Mouse (Mus musculus) left cerebral cortex, adult 2 months (tissue): ENCODE data around the gene Clps. TPM values are rescaled to one million over a fixed set of nuclear protein-coding genes. Genes with fewer than 3 reads are reported as not detected.
"Not testable (repeated sequence)": the region's sequence is repeated elsewhere in the genome, so short reads cannot be mapped to it uniquely, and the experiment has no call there.

ENCODE experiments used
- DNase-seq, 2 experiments: peaks; one replicate each; pipeline ENCODE4 v3.0.0; 2021 to 2022; ENCODE audit warnings: low spot score in 2 of 2, mixed read lengths in 1 of 2; ENCODE audit errors: extremely low spot score in 1 of 2
- H3K27ac ChIP-seq: fragments of 200-600 bp; 2 replicates; pipeline ENCODE4 v1.8.1; 2022
- H3K4me3 ChIP-seq: fragments of 200-600 bp; 2 replicates; pipeline ENCODE4 v1.8.1; 2022
- CTCF ChIP-seq: fragments of 200-600 bp; IDR thresholded peaks from 2 replicates; pipeline ENCODE4 v1.8.1; 2022; ENCODE audit warnings: antibody characterized with exemption, mild to moderate bottlenecking, moderate library complexity
- intact Hi-C: fragments of 180-260 bp; cut with DNase I; formaldehyde crosslinking; loops from one replicate; pipeline ENCODE4 v1.15.1; 2025
- total RNA-seq, 2 experiments: library from RNA; stranded (reverse); gene quantifications; 2 replicates each; pipeline ENCODE4 v1.2.3; 2021

Clps gene
- total RNA-seq, 2 experiments from 2014 or later = not detected

GRCm38 (mm10) chr17:28575244-28576125, 14.9 kb upstream of the Clps start, which contains the start of gene Lhfpl5:
Gene Lhfpl5, plus strand, starts transcription at chr17:28575641.
- intact Hi-C loops = no loop called here
- Histone ChIP-seq H3K27ac (no peak within 1 kb of the TSS), H3K4me3 (peak within 1 kb of the TSS; percentile 23)
- no peak for TF ChIP-seq CTCF
- DNase-seq = peak in 1 of 2 experiments; percentile 24

- TF ChIP-seq CTCF = no peak
- DNase-seq = no peak
- Histone ChIP-seq H3K27ac (no peak overlapping the region), H3K4me3 (no peak overlapping the region)
- intact Hi-C loops = no loop called here
These were observed 12.4 kb upstream of the Clps start for GRCm38 (mm10) chr17:28572941-28573340.

GRCm38 (mm10) chr17:28572521-28572920, 12.0 kb upstream of the Clps start:
- H3K4me3 ChIP-seq = no peak overlapping the region
- TF ChIP-seq CTCF = no peak
- intact Hi-C loops = no loop called here
- no peak overlapping the region for H3K27ac ChIP-seq
- DNase-seq = no peak

- no peak for DNase-seq
- no peak for TF ChIP-seq CTCF
- no peak overlapping the region for H3K4me3 ChIP-seq
- intact Hi-C loops = no loop called here
- H3K27ac ChIP-seq = no peak overlapping the region
These were observed 11.3 kb upstream of the Clps start for GRCm38 (mm10) chr17:28571868-28572267.

GRCm38 (mm10) chr17:28567541-28567940, 7.0 kb upstream of the Clps start:
- TF ChIP-seq CTCF = no peak
- Histone ChIP-seq H3K4me3 (no peak overlapping the region), H3K27ac (no peak overlapping the region)
- no peak for DNase-seq
- intact Hi-C loops = no loop called here

- Histone ChIP-seq H3K27ac (no peak overlapping the region), H3K4me3 (no peak overlapping the region)
- DNase-seq = no peak
- intact Hi-C loops = no loop called here
- TF ChIP-seq CTCF = no peak
These were observed 4.6 kb upstream of the Clps start for GRCm38 (mm10) chr17:28565181-28565580.

- intact Hi-C loops = no loop called here
- no peak for TF ChIP-seq CTCF
- DNase-seq = no peak
- H3K27ac ChIP-seq = no peak overlapping the region
- no peak overlapping the region for H3K4me3 ChIP-seq
These were observed 1.0 kb upstream of the Clps start for GRCm38 (mm10) chr17:28561613-28562012.

GRCm38 (mm10) chr17:28557772-28558171, 2.8 kb downstream of the Clps start:
- no peak for TF ChIP-seq CTCF
- intact Hi-C loops = no loop called here
- no peak for DNase-seq
- Histone ChIP-seq H3K27ac (no peak overlapping the region), H3K4me3 (no peak overlapping the region)

- Histone ChIP-seq H3K27ac (no peak overlapping the region), H3K4me3 (no peak overlapping the region)
- DNase-seq = no peak
- intact Hi-C loops = no loop called here
- no peak for TF ChIP-seq CTCF
These were observed 3.8 kb downstream of the Clps start for GRCm38 (mm10) chr17:28556635-28557396.

GRCm38 (mm10) chr17:28554021-28554420, 6.5 kb downstream of the Clps start:
- intact Hi-C loops, DNase-seq, H3K27ac ChIP-seq, H3K4me3 ChIP-seq: not testable (repeated sequence)

GRCm38 (mm10) chr17:28553040-28553793, 7.3 kb downstream of the Clps start:
- H3K4me3 ChIP-seq = no peak overlapping the region
- H3K27ac ChIP-seq = no peak overlapping the region
- TF ChIP-seq CTCF = peak; percentile 95
- peak; percentile 71 to 76 for DNase-seq
- intact Hi-C loops = no loop called here

GRCm38 (mm10) chr17:28549111-28549510, 11.5 kb downstream of the Clps start, which contains the start of gene Clpsl2:
Gene Clpsl2, plus strand, starts transcription at chr17:28549411.
- Histone ChIP-seq H3K27ac (no peak within 1 kb of the TSS), H3K4me3 (no peak within 1 kb of the TSS)
- intact Hi-C loops = no loop called here
- DNase-seq = no peak
- TF ChIP-seq CTCF = no peak
